Mouse (Mus musculus) neural tube, embryonic 12.5 days (tissue): ENCODE measurements at regions not wholly inside any gene's neighbourhood (a gene's known extent, or its start where the extent isn't known, plus 50 kb on each side); places are given as distances from the start of the nearest gene placed in this dataset.
"Not testable (repeated sequence)": the region's sequence is repeated elsewhere in the genome, so short reads cannot be mapped to it uniquely, and the experiment has no call there.

Experiments
- ATAC-seq: fragments of 200-750 bp; cut with Nextera tagmentation; 2 replicates; pipeline ENCODE4 v1.8.0; 2017; ENCODE audit warnings: low read depth, mild to moderate bottlenecking, moderate TSS enrichment, moderate library complexity; ENCODE audit not compliant: low FRiP score
- H3K27ac ChIP-seq: fragments of 300-500 bp; sonication (generic); 2 replicates; pipeline ENCODE4 v1.5.1; 2016
- H3K27me3 ChIP-seq: fragments of 300-500 bp; sonication (generic); replicated peaks from 2 replicates; pipeline ENCODE4 v1.6.1; 2016; ENCODE audit warnings: mild to moderate bottlenecking
- H3K36me3 ChIP-seq: fragments of 300-500 bp; sonication (generic); 2 replicates; pipeline ENCODE4 v1.6.1; 2016; ENCODE audit warnings: mild to moderate bottlenecking
- H3K4me1 ChIP-seq: fragments of 300-500 bp; sonication (generic); 2 replicates; pipeline ENCODE4 v1.6.1; 2016
- H3K4me2 ChIP-seq: fragments of 300-500 bp; sonication (generic); replicated peaks from 2 replicates; pipeline ENCODE4 v1.6.1; 2016; ENCODE audit warnings: mild to moderate bottlenecking
- H3K4me3 ChIP-seq: fragments of 300-500 bp; sonication (generic); 2 replicates; pipeline ENCODE4 v1.5.1; 2016
- H3K9ac ChIP-seq: fragments of 300-500 bp; sonication (generic); 2 replicates; pipeline ENCODE4 v1.6.1; 2016; ENCODE audit warnings: mild to moderate bottlenecking
- H3K9me3 ChIP-seq: fragments of 300-500 bp; sonication (generic); 2 replicates; pipeline ENCODE4 v1.6.1; 2016; ENCODE audit warnings: mild to moderate bottlenecking
- WGBS: fragments of 180-500 bp; shearing (Covaris S2); methylation state at CpG from one replicate; pipeline ENCODE4 v1.1.7; 2016; 5-methylcytosine and 5-hydroxymethylcytosine counted together

- not testable (repeated sequence) for H3K4me3 ChIP-seq, H3K27ac ChIP-seq, H3K9me3 ChIP-seq, ATAC-seq, H3K9ac ChIP-seq, H3K27me3 ChIP-seq, H3K36me3 ChIP-seq, H3K4me1 ChIP-seq
- peak overlapping the region; percentile 27; the same call in 1 of the 2 replicates for H3K4me2 ChIP-seq
- 57% methylated on average over 16 of the region's 42 CpGs for WGBS
These were observed 257.3 kb upstream of the Castor2 start for GRCm38 (mm10) chr5:133842059-133842706.

- no peaks in the 10 kb centered on the region for H3K9me3 ChIP-seq
- H3K4me1 ChIP-seq, result no peaks in the 10 kb centered on the region
- no peaks in the 10 kb centered on the region for H3K27me3 ChIP-seq
- no peak for ATAC-seq
- no peak overlapping the region for H3K9ac ChIP-seq
- no peak overlapping the region for H3K4me2 ChIP-seq
- H3K27ac ChIP-seq, result no peak overlapping the region
- no peak overlapping the region for H3K4me3 ChIP-seq
- no peaks in the 10 kb centered on the region for H3K36me3 ChIP-seq
- WGBS, result 83% methylated on average over 5 of the region's 5 CpGs
These were observed 261.2 kb upstream of the Castor2 start for GRCm38 (mm10) chr5:133838286-133838685.

- no peak overlapping the region for H3K4me2 ChIP-seq
- no peak overlapping the region for H3K4me3 ChIP-seq
- no peak overlapping the region for H3K9ac ChIP-seq
- H3K36me3 ChIP-seq, result no peaks in the 10 kb centered on the region
- no peak for ATAC-seq
- no peak overlapping the region for H3K27ac ChIP-seq
- 88% methylated on average over 7 of the region's 7 CpGs for WGBS
- H3K27me3 ChIP-seq, result no peaks in the 10 kb centered on the region
- H3K9me3 ChIP-seq, result no peaks in the 10 kb centered on the region
- no peaks in the 10 kb centered on the region for H3K4me1 ChIP-seq
These were observed 266.3 kb upstream of the Castor2 start for GRCm38 (mm10) chr5:133833217-133833616.

GRCm38 (mm10) chr5:133828226-133828625 is 271.3 kb upstream of the Castor2 start:
- Histone ChIP-seq H3K27me3 (no peaks in the 10 kb centered on the region), H3K36me3 (no peaks in the 10 kb centered on the region), H3K4me2 (no peak overlapping the region), H3K27ac (no peak overlapping the region), H3K9me3 (no peaks in the 10 kb centered on the region), H3K4me1 (peaks cover 5% of the 10 kb centered on the region), H3K9ac (no peak overlapping the region), H3K4me3 (no peak overlapping the region)
- 93% methylated on average over 13 of the region's 13 CpGs for WGBS
- no peak for ATAC-seq

- no peak overlapping the region for H3K4me3 ChIP-seq
- no peak overlapping the region for H3K4me2 ChIP-seq
- 32% methylated on average over 3 of the region's 3 CpGs for WGBS
- no peaks in the 10 kb centered on the region for H3K27me3 ChIP-seq
- no peak for ATAC-seq
- no peak overlapping the region for H3K27ac ChIP-seq
- H3K36me3 ChIP-seq, result no peaks in the 10 kb centered on the region
- no peaks in the 10 kb centered on the region for H3K9me3 ChIP-seq
- no peak overlapping the region for H3K9ac ChIP-seq
- H3K4me1 ChIP-seq, result peaks cover 13% of the 10 kb centered on the region
These were observed 275.6 kb upstream of the Castor2 start for GRCm38 (mm10) chr5:133823871-133824270.

- WGBS, result 39% methylated on average over 3 of the region's 3 CpGs
- H3K27me3 ChIP-seq, result no peaks in the 10 kb centered on the region
- H3K4me1 ChIP-seq, result peaks cover 13% of the 10 kb centered on the region
- no peak for ATAC-seq
- no peaks in the 10 kb centered on the region for H3K9me3 ChIP-seq
- H3K4me3 ChIP-seq, result no peak overlapping the region
- H3K36me3 ChIP-seq, result no peaks in the 10 kb centered on the region
- no peak overlapping the region for H3K27ac ChIP-seq
- H3K9ac ChIP-seq, result no peak overlapping the region
- H3K4me2 ChIP-seq, result no peak overlapping the region
These were observed 278.2 kb upstream of the Castor2 start for GRCm38 (mm10) chr5:133821273-133821672.

GRCm38 (mm10) chr5:133815462-133815861 is 284.0 kb upstream of the Castor2 start:
- ATAC-seq, result no peak
- Histone ChIP-seq H3K9ac (no peak overlapping the region), H3K4me3 (no peak overlapping the region), H3K4me2 (no peak overlapping the region), H3K9me3 (no peaks in the 10 kb centered on the region), H3K36me3 (no peaks in the 10 kb centered on the region), H3K27ac (no peak overlapping the region), H3K4me1 (no peaks in the 10 kb centered on the region), H3K27me3 (no peaks in the 10 kb centered on the region)
- WGBS, result 79% methylated on average over 5 of the region's 5 CpGs

GRCm38 (mm10) chr5:133814436-133814835 is 285.1 kb upstream of the Castor2 start:
- no peak overlapping the region for H3K4me2 ChIP-seq
- H3K27ac ChIP-seq, result no peak overlapping the region
- no peaks in the 10 kb centered on the region for H3K36me3 ChIP-seq
- no peak for ATAC-seq
- WGBS, result 72% methylated on average over 6 of the region's 6 CpGs
- H3K9me3 ChIP-seq, result no peaks in the 10 kb centered on the region
- no peak overlapping the region for H3K9ac ChIP-seq
- no peaks in the 10 kb centered on the region for H3K27me3 ChIP-seq
- no peaks in the 10 kb centered on the region for H3K4me1 ChIP-seq
- no peak overlapping the region for H3K4me3 ChIP-seq

GRCm38 (mm10) chr5:133812216-133812615 is 287.3 kb upstream of the Castor2 start:
- Histone ChIP-seq H3K36me3 (no peaks in the 10 kb centered on the region), H3K9me3 (no peaks in the 10 kb centered on the region), H3K27ac (no peak overlapping the region), H3K4me2 (no peak overlapping the region), H3K27me3 (no peaks in the 10 kb centered on the region), H3K4me3 (no peak overlapping the region), H3K4me1 (no peaks in the 10 kb centered on the region), H3K9ac (no peak overlapping the region)
- no peak for ATAC-seq
- 74% methylated on average over 6 of the region's 6 CpGs for WGBS

- H3K27ac ChIP-seq, result no peak overlapping the region
These were observed 292.6 kb upstream of the Castor2 start for GRCm38 (mm10) chr5:133806891-133807290.

GRCm38 (mm10) chr5:133802001-133802400 is 297.5 kb upstream of the Castor2 start:
- H3K9me3 ChIP-seq, result no peaks in the 10 kb centered on the region
- H3K9ac ChIP-seq, result no peak overlapping the region
- ATAC-seq, result no peak
- no peak overlapping the region for H3K4me2 ChIP-seq
- H3K4me3 ChIP-seq, result no peak overlapping the region
- no peaks in the 10 kb centered on the region for H3K27me3 ChIP-seq
- no peak overlapping the region for H3K27ac ChIP-seq
- 84% methylated on average over 3 of the region's 3 CpGs for WGBS
- no peaks in the 10 kb centered on the region for H3K4me1 ChIP-seq
- H3K36me3 ChIP-seq, result no peaks in the 10 kb centered on the region

More at GRCm38 (mm10) chr5:133806891-133807290, 292.6 kb upstream of the Castor2 start:
- Histone ChIP-seq H3K4me1 (no peaks in the 10 kb centered on the region), H3K36me3 (no peaks in the 10 kb centered on the region), H3K4me2 (no peak overlapping the region), H3K9ac (no peak overlapping the region), H3K9me3 (no peaks in the 10 kb centered on the region), H3K27me3 (no peaks in the 10 kb centered on the region), H3K4me3 (no peak overlapping the region)
- no peak for ATAC-seq
- WGBS, result 39% methylated on average over 7 of the region's 7 CpGs

- Histone ChIP-seq H3K4me3 (no peak overlapping the region), H3K9ac (no peak overlapping the region), H3K36me3 (no peaks in the 10 kb centered on the region), H3K27me3 (no peaks in the 10 kb centered on the region), H3K4me2 (no peak overlapping the region), H3K4me1 (no peaks in the 10 kb centered on the region), H3K9me3 (no peaks in the 10 kb centered on the region), H3K27ac (no peak overlapping the region)
- no peak for ATAC-seq
- 37% methylated on average over 3 of the region's 3 CpGs for WGBS
These were observed 303.9 kb upstream of the Castor2 start for GRCm38 (mm10) chr5:133795638-133796037.

GRCm38 (mm10) chr5:133790726-133791125 is 308.8 kb upstream of the Castor2 start:
- ATAC-seq, result no peak
- Histone ChIP-seq H3K27ac (no peak overlapping the region), H3K9ac (no peak overlapping the region), H3K27me3 (no peaks in the 10 kb centered on the region), H3K4me3 (no peak overlapping the region), H3K4me2 (no peak overlapping the region), H3K4me1 (no peaks in the 10 kb centered on the region), H3K9me3 (no peaks in the 10 kb centered on the region), H3K36me3 (no peaks in the 10 kb centered on the region)
- WGBS, result 69% methylated on average over 6 of the region's 6 CpGs
